Mouse (Mus musculus) left cerebral cortex, adult 2 months (tissue): ENCODE measurements at regions not wholly inside any gene's neighbourhood (a gene's known extent, or its start where the extent isn't known, plus 50 kb on each side); places are given as distances from the start of the nearest gene placed in this dataset.
A peak's percentile ranks its signal among the peaks of the same experiment; 100 is the strongest.
"Not testable (repeated sequence)": the region's sequence is repeated elsewhere in the genome, so short reads cannot be mapped to it uniquely, and the experiment has no call there.

Source experiments
- DNase-seq, 2 experiments: peaks; one replicate each; pipeline ENCODE4 v3.0.0; 2021 to 2022; ENCODE audit warnings: low spot score in 2 of 2, mixed read lengths in 1 of 2; ENCODE audit errors: extremely low spot score in 1 of 2
- H3K27ac ChIP-seq: fragments of 200-600 bp; 2 replicates; pipeline ENCODE4 v1.8.1; 2022
- H3K4me3 ChIP-seq: fragments of 200-600 bp; 2 replicates; pipeline ENCODE4 v1.8.1; 2022
- CTCF ChIP-seq: fragments of 200-600 bp; IDR thresholded peaks from 2 replicates; pipeline ENCODE4 v1.8.1; 2022; ENCODE audit warnings: antibody characterized with exemption, mild to moderate bottlenecking, moderate library complexity
- intact Hi-C: fragments of 180-260 bp; cut with DNase I; formaldehyde crosslinking; loops from one replicate; pipeline ENCODE4 v1.15.1; 2025

- intact Hi-C loops = no loop called here
- peak; percentile 21 for TF ChIP-seq CTCF
Observed at GRCm38 (mm10) chr17:4884761-4885160, 109.4 kb upstream of the Arid1b start.

GRCm38 (mm10) chr17:4887331-4887730, 106.8 kb upstream of the Arid1b start:
- H3K4me3 ChIP-seq, H3K27ac ChIP-seq, DNase-seq, intact Hi-C loops: not testable (repeated sequence)

More at GRCm38 (mm10) chr17:4884761-4885160, 109.4 kb upstream of the Arid1b start:
- no peak for DNase-seq
- no peak overlapping the region for H3K4me3 ChIP-seq
- H3K27ac ChIP-seq = no peak overlapping the region

- Histone ChIP-seq H3K4me3 (no peak overlapping the region), H3K27ac (no peak overlapping the region)
- no peak for DNase-seq
- intact Hi-C loops = no loop called here
- no peak for TF ChIP-seq CTCF
Observed at GRCm38 (mm10) chr17:4889577-4889976, 104.6 kb upstream of the Arid1b start.

DNA sequence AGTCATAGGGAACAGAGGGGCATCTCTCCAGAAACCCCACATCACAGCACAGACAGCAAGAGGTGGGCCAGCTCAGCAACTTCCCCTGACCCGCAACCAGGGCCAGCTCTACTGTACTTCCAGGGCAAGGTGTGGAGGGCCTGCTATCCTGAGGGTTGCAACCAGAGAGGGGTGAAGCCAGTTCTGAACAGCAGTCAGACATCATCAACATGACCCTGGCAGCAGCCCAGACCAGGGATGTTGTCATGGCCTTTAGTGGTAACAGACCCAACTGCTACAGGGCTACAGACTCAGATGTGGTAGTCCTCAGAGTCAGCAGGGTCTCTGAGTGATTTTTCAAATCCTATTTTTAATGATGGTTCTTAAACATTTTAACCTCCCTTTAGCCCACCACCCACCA, 104.0 kb upstream of the Arid1b start:
- no peak for DNase-seq
- H3K4me3 ChIP-seq = no peak overlapping the region
- intact Hi-C loops = no loop called here
- H3K27ac ChIP-seq = no peak overlapping the region
- TF ChIP-seq CTCF = no peak

- DNase-seq = no peak
- Histone ChIP-seq H3K27ac (no peak overlapping the region), H3K4me3 (no peak overlapping the region)
- intact Hi-C loops = no loop called here
- TF ChIP-seq CTCF = no peak
Observed at GRCm38 (mm10) chr17:4891576-4891975, 102.6 kb upstream of the Arid1b start.

DNA sequence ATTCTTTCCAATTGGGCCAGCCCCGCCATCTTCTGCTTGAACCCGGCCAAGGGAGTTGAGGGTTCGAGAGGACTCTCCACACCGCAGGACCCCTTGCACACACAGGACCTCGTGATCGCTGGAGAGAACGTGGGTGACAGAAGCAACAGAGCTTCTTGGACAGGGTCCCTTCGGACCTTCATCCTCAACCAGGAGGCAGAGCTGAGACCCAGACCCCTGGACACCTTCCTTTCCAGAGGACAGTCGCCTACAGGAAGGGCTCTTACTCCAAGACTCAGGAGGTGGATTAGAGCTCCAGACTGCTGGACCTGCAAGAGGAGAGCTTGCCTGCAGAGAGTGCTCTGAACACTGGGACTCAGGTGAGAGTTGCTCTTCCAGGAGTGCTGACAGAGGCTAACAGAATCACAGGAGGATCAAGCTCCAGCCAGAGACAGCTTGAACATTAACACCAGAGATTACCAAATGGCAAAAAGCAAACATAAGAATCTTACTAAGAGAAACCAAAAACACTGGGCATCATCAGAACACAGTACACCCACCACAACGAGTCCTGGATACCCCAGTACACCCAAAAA, 99.3 kb upstream of the Arid1b start:
- H3K27ac ChIP-seq, H3K4me3 ChIP-seq, intact Hi-C loops, DNase-seq: not testable (repeated sequence)

DNA sequence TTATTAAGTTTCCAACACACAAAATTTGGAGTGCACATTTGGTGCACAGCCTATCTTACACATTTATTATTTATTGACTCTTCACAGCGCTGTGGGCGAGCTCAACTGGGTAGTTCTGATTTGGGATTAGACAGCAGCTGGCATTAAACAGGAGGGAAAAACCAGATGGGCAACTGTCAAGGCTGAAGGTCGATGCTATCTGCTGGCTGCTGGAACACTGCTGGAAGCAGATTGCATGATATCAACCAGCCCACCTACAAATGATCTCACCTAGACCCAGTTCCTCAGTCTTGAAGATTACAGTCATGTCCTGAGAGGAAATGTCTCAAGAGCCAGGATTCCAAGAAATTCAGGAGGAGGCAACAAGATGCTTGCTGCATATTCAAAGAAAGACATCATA, 91.0 kb upstream of the Arid1b start:
- DNase-seq = no peak
- Histone ChIP-seq H3K4me3 (no peak overlapping the region), H3K27ac (no peak overlapping the region)
- intact Hi-C loops = loop anchor here (10.0 kb wide), 1 partner anchor 518 kb away; no protein-coding TSS in a partner anchor
- no peak for TF ChIP-seq CTCF

DNA sequence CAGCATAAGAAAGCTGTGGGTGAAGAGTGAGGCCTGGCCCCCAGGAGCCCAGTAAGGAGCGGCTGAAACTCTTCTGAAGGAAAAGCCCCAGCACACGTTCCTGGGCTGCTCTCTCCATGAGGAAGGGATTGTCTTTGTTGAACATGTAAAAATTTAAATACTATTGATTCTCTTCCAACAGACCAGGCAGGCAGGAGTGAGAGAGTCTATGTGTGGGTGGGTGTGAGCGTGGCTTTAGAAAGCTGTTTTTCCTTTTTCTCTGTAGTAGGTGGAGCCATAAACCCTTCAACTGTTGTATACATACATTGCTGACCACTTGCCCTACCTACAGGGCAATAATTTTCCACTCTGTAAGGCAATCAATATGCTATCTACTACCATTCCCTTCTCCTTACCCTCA, 87.6 kb upstream of the Arid1b start:
- intact Hi-C loops = loop anchor here (2.0 to 10.0 kb wide), 4 partner anchors 42 to 1334 kb away; no protein-coding TSS in a partner anchor
- H3K4me3 ChIP-seq = no peak overlapping the region
- peak overlapping the region; percentile 1; the same call in 1 of the 2 replicates for H3K27ac ChIP-seq
- no peak for TF ChIP-seq CTCF
- peak in 1 of 2 experiments; percentile 22 for DNase-seq

- TF ChIP-seq CTCF = no peak; the same call in 1 of the 2 replicates
- intact Hi-C loops = loop anchor here (1.0 to 10.0 kb wide), 5 partner anchors 42 to 1335 kb away; no protein-coding TSS in a partner anchor
- Histone ChIP-seq H3K27ac (peak overlapping the region; percentile 94), H3K4me3 (peak overlapping the region; percentile 83)
- peak in 1 of 2 experiments; percentile 22 for DNase-seq
Observed at GRCm38 (mm10) chr17:4907181-4907752, 86.9 kb upstream of the Arid1b start.

GRCm38 (mm10) chr17:4907841-4908571, 86.1 kb upstream of the Arid1b start:
- peak overlapping the region; percentile 94 for H3K27ac ChIP-seq
- H3K4me3 ChIP-seq = peak overlapping the region; percentile 83
- DNase-seq = peak; percentile 91 to 92
- intact Hi-C loops = loop anchor here (1.0 to 10.0 kb wide), 8 partner anchors 43 to 1336 kb away; partner anchors contain the start of gene Arid1b
- no peak for TF ChIP-seq CTCF

- intact Hi-C loops = loop anchor here (1.0 to 10.0 kb wide), 6 partner anchors 86 to 1336 kb away; partner anchors contain the start of gene Arid1b
- no peak for DNase-seq
- peak overlapping the region; percentile 83 for H3K4me3 ChIP-seq
- H3K27ac ChIP-seq = peak overlapping the region; percentile 94
- TF ChIP-seq CTCF = no peak
Observed at GRCm38 (mm10) chr17:4908572-4908965, 85.6 kb upstream of the Arid1b start.

GRCm38 (mm10) chr17:4910182-4910581, 84.0 kb upstream of the Arid1b start:
- TF ChIP-seq CTCF = no peak
- Histone ChIP-seq H3K27ac (no peak overlapping the region), H3K4me3 (no peak overlapping the region)
- DNase-seq = no peak
- intact Hi-C loops = no loop called here
